In genomic region chr2:154943101-154943500, GRCm38 (mm10) we compare ENCODE assay signal across 8 mouse cellular contexts. TPM values are rescaled to one million over a fixed set of nuclear protein-coding genes. Genes with fewer than 3 reads are reported as not detected.
DNase-seq lines count a peak whose midpoint lies in the region; ATAC-seq lines count a peak whose summit lies in the region.

No protein-coding gene starts in this region.

- H3K4me3 ChIP-seq in hindbrain, embryonic 12.5 days = no peak overlapping the region

- no peak overlapping the region for H3K27ac ChIP-seq in hindbrain, embryonic 12.5 days

- H3K4me2 ChIP-seq in hindbrain, embryonic 12.5 days (replicated peaks) = peak overlapping the region; percentile 29; the same call in 1 of the 2 replicates

- no peak overlapping the region for H3K9ac ChIP-seq in hindbrain, embryonic 12.5 days

- H3K4me1 ChIP-seq in hindbrain, embryonic 12.5 days = peaks cover 7% of the 10 kb centered on the region

- 11% methylated on average over 11 of the region's 11 CpGs for WGBS in hindbrain, embryonic 12.5 days

- H3K27me3 ChIP-seq in hindbrain, embryonic 12.5 days = no peaks in the 10 kb centered on the region

- peak; percentile 63 for DNase-seq in T-cell, adult 2 months (ENCODE audit: low spot score)
- peak; percentile 92 to 93 for DNase-seq in cerebellum, postnatal 14 days
- peak; percentile 29 to 76 for DNase-seq in frontal cortex, postnatal 14 days (ENCODE audit: low spot score in 2 of 2)
- peak; percentile 73 to 93 for DNase-seq in layer of hippocampus, postnatal 25 days (ENCODE audit: extremely low spot score in 1 of 2, low spot score in 1 of 2)
- DNase-seq in lung, postnatal 10 days = peak; percentile 89
- peak; percentile 79 for DNase-seq in retina, postnatal 1 day
- DNase-seq in thymus, postnatal 4 days = peak; percentile 89

- H3K36me3 ChIP-seq in hindbrain, embryonic 12.5 days = no peaks in the 10 kb centered on the region

- no peaks in the 10 kb centered on the region for H3K9me3 ChIP-seq in hindbrain, embryonic 12.5 days (replicated peaks)

- no peak for ATAC-seq in hindbrain, embryonic 12.5 days (ENCODE audit: low FRiP score)

RNA-seq across cellular contexts. Expression of gene Eif2s2, which starts 50.4 kb away (rescaled TPM):
- polyA plus RNA-seq in hindbrain, embryonic 12.5 days (2016; fragmentation: Nextera tagmentation; extraction: Ambion mirVana) = 93.1 and 98.1 TPM in 2 replicates
- total RNA-seq in layer of hippocampus, postnatal 25 days (2021) = 10 to 100 TPM; 54.2 to 55.6 TPM
